Mouse (Mus musculus): ENCODE measurements around the gene Actn2.

GRCm38 (mm10) chr13:12308473-12308872 lies 32.1 kb downstream of the Actn2 start:
- TF ChIP-seq CTCF (IDR thresholded peaks at IDR 0.05; ENCODE audit: control insufficient read depth, insufficient read depth, low read length) (no peak), POLR2A (IDR thresholded peaks at IDR 0.05; ENCODE audit: borderline replicate concordance, control insufficient read depth, low read depth, low read length) (no peak)

All from bone marrow, adult 2 months (tissue).